Mouse (Mus musculus) hematopoietic stem cell, adult 5-6 weeks (primary cell): ENCODE results near the gene Pacsin2. TPM values are rescaled to one million over a fixed set of nuclear protein-coding genes. Genes with fewer than 3 reads are reported as not detected.
"Not testable (repeated sequence)": the region's sequence is repeated elsewhere in the genome, so short reads cannot be mapped to it uniquely, and the experiment has no call there.

Source experiments
- ATAC-seq, 2 experiments: fragments of 125-278 bp in 1 of 2; replicated peaks in 1 of 2; 2 replicates each; pipeline ENCODE4 v1.8.0; 2016 to 2017; ENCODE audit warnings: inconsistent platforms in 2 of 2, mild to moderate bottlenecking in 2 of 2, moderate number of reproducible peaks in 2 of 2, low read depth in 1 of 2, moderate TSS enrichment in 1 of 2; ENCODE audit not compliant: low FRiP score in 2 of 2, poor library complexity in 2 of 2, severe bottlenecking in 2 of 2, insufficient read depth in 1 of 2, low TSS enrichment in 1 of 2
- total RNA-seq: library from RNA; stranded (forward); fragments of 172-1452, 232-1000 nt; gene quantifications from 2 replicates; pipeline ENCODE4 v1.2.3, GENCODE M21; 2017

The Pacsin2 gene
- total RNA-seq, 1 experiment from 2014 or later, result 83.5 TPM

DNA sequence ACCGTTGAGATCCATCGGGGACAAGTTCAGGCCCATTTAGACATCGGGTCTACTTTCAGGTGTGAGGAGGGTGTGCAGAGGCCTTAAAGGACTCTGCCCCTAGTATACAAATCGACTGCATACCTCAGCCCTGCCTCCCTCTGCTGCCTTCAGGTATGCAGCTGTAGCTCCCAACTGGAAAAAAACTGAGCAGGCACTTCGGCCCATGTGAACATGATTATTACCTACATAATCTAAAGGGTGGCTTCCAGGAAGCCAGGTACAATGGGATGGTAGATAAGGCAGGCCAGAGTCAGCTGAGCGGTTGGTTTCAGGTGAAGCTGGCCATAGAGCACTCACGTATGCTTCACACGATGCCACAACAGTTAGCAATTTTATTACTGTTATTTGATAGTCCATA lies 2.1 kb downstream of the Pacsin2 start:
- not testable (repeated sequence) for ATAC-seq

GRCm38 (mm10) chr15:83460891-83461290 lies 3.5 kb downstream of the Pacsin2 start:
- no peak for ATAC-seq

- no peak for ATAC-seq
These were observed 6.9 kb downstream of the Pacsin2 start for GRCm38 (mm10) chr15:83457541-83457940.

DNA sequence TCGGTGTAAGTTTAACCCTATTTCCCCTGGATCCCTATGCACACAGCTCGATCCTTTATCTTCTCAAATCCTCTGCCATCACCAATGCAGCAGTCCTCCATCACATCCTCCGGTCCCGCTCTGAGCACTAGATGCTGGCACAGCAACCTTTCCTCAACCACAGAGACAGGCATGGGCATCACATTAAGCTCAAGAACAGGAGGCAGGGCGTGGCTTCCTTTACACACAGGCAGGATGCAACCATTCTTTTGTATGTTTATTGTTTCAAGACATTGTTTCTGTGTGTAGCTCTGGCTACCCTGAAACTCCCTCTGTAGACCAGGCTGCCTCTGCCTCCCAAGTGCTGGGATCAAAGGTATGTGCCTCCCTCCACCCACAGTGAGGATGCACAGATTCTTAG lies 8.8 kb downstream of the Pacsin2 start:
- no peak for ATAC-seq

DNA sequence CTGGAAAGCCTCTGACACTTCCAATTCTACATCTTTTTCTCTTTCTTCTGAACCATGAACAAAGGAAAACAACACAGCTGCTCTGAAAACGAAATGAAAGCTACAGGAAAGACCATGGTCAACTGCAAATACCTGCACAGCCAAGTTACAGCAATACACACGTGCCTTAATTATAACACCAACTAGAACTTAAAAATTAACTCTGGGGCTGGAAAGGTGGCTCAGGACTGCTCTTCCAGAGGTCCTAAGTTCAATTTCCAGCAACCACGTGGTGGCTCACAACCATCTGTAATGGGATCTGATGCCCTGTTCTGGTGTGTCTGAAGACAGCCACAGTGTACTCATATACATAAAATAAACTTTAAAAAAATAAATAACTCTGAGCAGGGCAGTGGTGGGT lies 9.4 kb downstream of the Pacsin2 start:
- ATAC-seq, result no peak

DNA sequence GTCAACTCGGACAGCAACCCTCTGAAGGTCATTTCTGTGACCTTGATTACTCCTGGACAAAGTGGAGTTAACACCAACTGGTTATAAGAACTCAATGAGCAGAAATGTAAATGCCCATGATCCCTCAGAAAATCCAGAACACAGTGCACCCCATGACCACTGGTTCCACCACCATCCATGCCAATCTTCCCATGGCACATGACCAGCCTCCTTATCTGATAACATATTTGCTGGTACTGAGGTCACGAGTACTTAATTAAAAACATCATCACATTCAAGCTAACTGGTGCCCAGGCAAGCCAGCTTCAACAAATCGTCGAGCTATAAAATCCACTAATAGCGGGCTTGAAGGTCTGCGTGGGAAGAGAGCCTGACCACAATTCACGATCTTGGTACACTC lies 10.0 kb downstream of the Pacsin2 start:
- ATAC-seq, result no peak

DNA sequence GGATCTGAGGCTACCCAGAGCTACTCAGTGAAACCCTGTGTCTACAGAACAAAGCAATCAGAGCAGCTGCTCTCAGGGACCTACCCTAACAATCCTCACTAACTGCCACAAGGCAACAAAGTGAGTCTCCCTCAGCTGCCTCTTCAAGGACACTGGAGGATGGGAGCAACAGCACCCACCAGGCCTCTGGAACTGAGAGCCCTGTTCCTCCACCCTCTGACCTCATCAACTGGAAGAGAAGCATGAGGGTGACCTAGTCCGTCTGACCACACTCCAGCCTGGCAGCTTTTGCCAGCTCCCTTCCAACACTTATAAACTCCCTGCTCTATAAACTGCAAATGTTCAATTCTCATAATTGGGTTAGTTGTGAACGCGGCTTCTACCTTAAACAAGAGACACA lies 10.5 kb downstream of the Pacsin2 start:
- ATAC-seq, result no peak

DNA sequence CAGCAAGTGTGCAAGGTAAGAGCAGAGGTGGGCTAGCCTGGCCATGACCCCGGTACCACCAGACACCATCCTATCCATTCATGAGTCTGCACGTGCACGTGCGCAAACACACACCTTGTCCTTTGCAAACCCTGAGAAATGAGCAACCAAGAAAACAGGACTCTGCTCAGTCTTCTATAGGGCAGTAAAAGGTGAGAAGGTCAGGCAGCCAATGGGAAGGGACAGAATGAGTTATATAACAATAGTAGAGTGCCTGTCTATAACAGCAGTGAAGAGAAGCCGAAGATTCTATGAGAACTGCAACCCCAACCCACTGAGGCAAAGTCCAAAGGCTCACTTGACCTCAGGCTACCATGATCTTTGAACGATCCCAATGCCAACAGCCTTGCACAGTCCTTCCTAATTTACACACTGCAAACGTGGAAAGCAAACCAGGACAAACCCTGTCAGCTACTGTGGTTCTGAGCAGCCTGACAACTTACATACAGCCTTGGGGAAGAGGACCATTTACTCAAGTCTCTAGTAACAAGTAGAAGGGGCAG lies 12.1 kb downstream of the Pacsin2 start:
- ATAC-seq, result no peak; a peak in 1 of 4 replicates

DNA sequence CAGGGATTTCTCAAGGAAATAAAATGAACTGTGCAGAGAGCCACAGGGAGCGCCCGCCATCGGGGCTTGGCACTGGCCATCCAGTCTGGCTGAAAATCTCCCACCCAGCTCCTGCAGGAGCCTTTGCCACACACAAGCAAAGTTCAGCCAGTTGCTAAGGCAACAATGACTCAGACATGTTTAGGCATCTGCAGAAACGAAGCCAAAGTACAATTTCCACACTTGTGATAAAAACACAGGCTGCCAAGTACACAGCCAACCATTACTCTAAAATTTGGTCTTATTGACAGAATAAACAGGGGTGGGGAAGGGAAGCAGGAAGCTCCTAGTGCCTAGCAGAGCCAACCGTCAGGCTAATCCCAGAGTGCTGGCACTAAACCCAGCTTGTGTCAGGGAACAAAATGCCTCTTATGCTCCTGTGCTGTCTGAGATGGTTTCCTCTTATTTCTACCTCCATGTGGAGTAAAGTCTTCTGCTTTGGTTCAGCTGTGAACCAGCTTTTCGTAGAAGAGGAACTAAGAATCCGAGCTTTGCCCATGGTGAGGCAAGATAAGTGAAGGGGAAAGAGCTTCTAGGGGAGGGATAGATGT lies 12.7 kb downstream of the Pacsin2 start:
- ATAC-seq, result peak; percentile 71 to 72

DNA sequence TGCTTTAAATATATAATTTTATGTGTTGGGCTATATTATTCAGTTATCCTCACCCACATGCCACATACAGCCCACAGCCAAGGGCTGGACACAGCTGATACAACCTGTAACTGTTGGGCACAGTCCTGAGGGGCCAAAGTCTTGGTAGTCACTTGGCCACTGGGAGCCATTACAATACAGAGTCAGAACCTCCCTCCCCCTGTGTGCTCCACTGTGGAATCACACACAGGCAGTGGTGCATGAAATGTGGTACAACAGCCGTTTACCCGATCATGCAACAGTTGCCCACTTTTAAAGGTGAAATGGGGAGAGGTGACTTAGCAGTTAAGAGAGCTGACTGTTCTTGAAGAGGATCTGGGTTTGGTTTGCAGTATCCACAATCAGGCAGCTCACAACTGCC lies 14.4 kb downstream of the Pacsin2 start:
- ATAC-seq, result no peak

- ATAC-seq, result no peak
These were observed 15.8 kb downstream of the Pacsin2 start for GRCm38 (mm10) chr15:83448646-83449045.

DNA sequence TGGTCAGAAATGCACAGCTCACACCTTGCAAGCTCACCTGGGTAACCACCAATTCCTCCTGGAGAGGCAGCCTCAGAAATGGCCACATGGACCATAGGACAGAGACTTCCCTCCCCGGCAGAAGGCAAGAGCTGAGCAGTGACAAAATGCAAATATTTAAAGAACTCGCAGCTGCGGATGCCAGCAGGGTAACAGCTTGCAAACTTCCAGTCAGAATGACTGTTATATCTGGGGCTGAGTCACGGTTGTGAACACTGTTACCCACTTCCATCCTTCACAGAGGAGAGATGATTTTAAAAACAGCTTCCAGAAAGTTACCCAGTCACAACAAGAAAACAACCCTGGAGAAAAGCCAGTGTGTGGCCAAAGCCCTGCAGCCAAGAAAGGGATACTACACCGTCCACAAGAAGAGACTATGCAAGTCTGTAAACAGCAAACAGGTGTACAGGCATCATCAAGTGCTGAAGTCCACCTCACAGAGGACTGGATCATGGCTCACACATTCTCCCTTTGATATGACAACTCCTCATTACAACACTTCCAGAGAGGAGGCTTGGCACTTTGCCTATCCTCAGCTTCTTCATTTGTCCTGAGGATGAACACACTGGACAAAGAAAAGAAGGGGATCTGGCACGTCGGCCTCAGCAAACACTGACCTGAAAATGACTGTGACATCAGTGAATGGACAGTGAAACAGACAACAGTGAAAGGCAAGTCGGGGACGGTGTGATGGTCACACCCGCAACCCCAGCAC lies 16.4 kb downstream of the Pacsin2 start:
- ATAC-seq, result no peak

GRCm38 (mm10) chr15:83445908-83446307 lies 18.5 kb downstream of the Pacsin2 start:
- ATAC-seq, result no peak

- ATAC-seq, result no peak
These were observed 19.0 kb downstream of the Pacsin2 start for GRCm38 (mm10) chr15:83445383-83445782.

DNA sequence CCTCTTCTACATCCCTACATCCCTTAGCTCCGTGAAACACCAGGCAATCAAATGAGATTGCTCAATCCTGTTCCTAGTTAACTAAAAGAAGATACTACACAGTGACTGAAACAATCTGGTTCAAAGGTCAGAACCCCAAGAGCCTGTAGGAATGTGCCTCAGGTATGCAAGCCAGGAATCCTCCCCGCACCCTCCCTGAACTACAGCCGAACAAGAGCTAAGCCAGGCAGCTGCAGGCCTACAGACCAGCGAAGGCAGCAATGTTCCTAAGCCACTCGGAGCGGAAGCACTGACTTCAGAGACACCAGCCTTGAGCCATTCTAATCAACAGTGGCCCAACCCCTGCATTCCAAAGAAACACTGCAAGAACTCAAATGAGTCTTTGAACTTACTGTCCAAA lies 20.0 kb downstream of the Pacsin2 start:
- no peak for ATAC-seq

DNA sequence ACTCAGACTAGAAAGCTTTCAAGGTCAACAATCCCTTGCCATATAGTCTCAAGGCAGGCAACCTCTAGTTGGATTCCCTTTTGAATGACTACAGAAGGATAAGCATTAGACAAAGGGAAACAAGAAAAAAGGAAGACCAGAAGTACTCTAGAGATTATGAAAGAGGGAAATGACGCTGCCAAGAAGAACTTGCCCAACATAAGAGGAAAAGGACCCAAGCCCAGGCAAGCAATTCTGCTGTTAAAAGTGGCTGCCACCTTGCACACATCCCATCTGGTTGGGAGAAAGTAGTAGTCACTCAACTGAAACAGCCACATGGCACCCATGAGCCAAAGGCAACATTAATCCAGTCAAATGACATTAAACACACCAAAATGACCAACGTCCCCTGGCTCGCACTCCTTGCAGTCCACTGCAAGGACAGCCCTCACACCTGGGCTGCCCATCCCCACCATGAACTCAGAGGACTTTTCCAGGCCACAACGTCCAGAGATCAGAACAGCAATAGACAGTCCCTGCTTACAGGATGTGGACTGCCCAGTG lies 21.8 kb downstream of the Pacsin2 start:
- peak in 1 of 2 experiments; percentile 62; a peak in 1 of 4 replicates for ATAC-seq

DNA sequence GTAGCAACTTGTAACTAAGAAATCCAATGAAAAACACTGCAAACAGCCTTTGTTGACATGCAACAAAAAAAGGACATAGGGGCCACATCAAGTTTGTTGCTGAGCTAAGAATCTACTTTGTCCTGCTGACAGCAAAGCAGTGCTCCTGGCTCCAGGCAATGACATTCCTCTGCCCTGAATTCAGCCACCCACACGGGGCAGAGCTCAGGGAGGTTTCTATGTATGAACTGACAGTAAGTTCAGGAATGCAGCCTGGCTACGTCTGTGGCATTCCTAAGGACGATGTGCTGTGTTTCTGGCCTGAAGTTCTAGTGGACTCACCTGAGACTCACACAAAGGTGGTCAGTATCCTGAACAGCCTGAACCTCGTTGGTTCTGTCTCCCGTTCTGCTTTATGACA lies 23.7 kb downstream of the Pacsin2 start:
- ATAC-seq, result no peak

DNA sequence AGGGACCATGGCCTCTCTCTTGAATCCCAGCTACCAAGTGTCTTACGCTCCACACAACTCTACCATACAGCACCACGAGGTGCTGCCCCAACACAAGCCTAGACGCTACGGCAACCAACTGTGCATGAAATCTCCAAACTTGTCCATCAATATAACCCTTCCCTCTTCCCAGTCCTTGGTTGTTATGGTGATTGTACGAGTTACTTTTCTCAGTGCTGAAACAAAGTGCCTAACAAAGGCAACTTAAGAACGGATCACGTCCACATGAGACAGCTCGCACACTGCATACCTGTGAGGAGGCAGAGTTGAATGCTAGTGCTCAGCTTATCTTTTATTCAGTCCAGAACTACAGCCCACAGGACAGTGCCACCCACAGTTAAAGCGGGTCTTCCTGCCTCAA lies 27.9 kb downstream of the Pacsin2 start:
- ATAC-seq, result no peak
